In genomic region chr1:132843612-132844011, GRCm38 (mm10) we compare ENCODE assay signal across 13 mouse cellular contexts. TPM values are rescaled to one million over a fixed set of nuclear protein-coding genes. Genes with fewer than 3 reads are reported as not detected.
DNase-seq lines count a peak whose midpoint lies in the region; TF ChIP-seq lines count a peak whose summit lies in the region.
"Had no signal": no experiment of that assay in that cellular context is flagged by ENCODE, and none has a peak within 500 bp of the region (broad histone marks: within the 10 kb centered on the region; RNA-seq: fewer than 3 reads in every experiment).

No protein-coding gene starts in this region.

- no peaks in the 10 kb centered on the region for H3K4me1 ChIP-seq in kidney, adult 2 months (ENCODE audit: control insufficient read depth, insufficient read depth, low read length)
- H3K4me1 ChIP-seq in small intestine, adult 2 months (ENCODE audit: control insufficient read depth, insufficient read depth, insufficient read length, low read length), result no peaks in the 10 kb centered on the region
- H3K4me1 ChIP-seq: liver, embryonic 15.5 days had no signal

- H3K27me3 ChIP-seq in kidney, adult 2 months (replicated peaks; ENCODE audit: control insufficient read depth, insufficient read depth, low read length), result no peaks in the 10 kb centered on the region
- no peaks in the 10 kb centered on the region for H3K27me3 ChIP-seq in small intestine, adult 2 months (ENCODE audit: control insufficient read depth, insufficient read depth, low read length)
- H3K27me3 ChIP-seq: forebrain, embryonic 15.5 days; heart, embryonic 12.5 days; liver, embryonic 15.5 days had no signal

- H3K4me3 ChIP-seq in kidney, adult 2 months (ENCODE audit: insufficient read depth, low read depth, low read length), result no peak overlapping the region
- H3K4me3 ChIP-seq in small intestine, adult 2 months (ENCODE audit: low read depth, low read length), result no peak overlapping the region
- H3K4me3 ChIP-seq: forebrain, embryonic 15.5 days; heart, embryonic 12.5 days; liver, embryonic 15.5 days had no signal

- TF ChIP-seq CTCF in kidney, adult 2 months (conservative IDR thresholded peaks at IDR 0.05; ENCODE audit: insufficient read depth, insufficient read length, low read depth, low read length), result 0 out of 2 replicates have a peak, but pooled peaks have one; percentile 8
- peak; percentile 14; the same call in 1 of the 2 replicates for TF ChIP-seq CTCF in small intestine, adult 2 months (IDR thresholded peaks at IDR 0.05; ENCODE audit: extremely low read depth, insufficient read length, insufficient replicate concordance, low read depth, low read length)

- H3K27ac ChIP-seq in kidney, adult 2 months (ENCODE audit: insufficient read depth, low read depth, low read length), result no peak overlapping the region
- no peak overlapping the region for H3K27ac ChIP-seq in small intestine, adult 2 months (ENCODE audit: insufficient read depth, low read depth, low read length)
- H3K27ac ChIP-seq: forebrain, embryonic 15.5 days; liver, embryonic 15.5 days; macrophage had no signal

- no peaks in the 10 kb centered on the region for H3K36me3 ChIP-seq in kidney, adult 2 months (ENCODE audit: control insufficient read depth, insufficient read depth, low read length)
- no peaks in the 10 kb centered on the region for H3K36me3 ChIP-seq in small intestine, adult 2 months (ENCODE audit: control insufficient read depth, insufficient read depth, low read length)
- H3K36me3 ChIP-seq: forebrain, embryonic 15.5 days; heart, embryonic 12.5 days; liver, embryonic 15.5 days had no signal

- no peak for TF ChIP-seq POLR2A in kidney, adult 2 months (IDR thresholded peaks at IDR 0.05; ENCODE audit: low read depth, low read length)
- no peak for TF ChIP-seq POLR2A in small intestine, adult 2 months (IDR thresholded peaks at IDR 0.05; ENCODE audit: low read depth, low read length)

- DNase-seq in embryo, embryonic 10.5 days (ENCODE audit: low spot score), result peak; percentile 36
- no peak for DNase-seq in embryo, embryonic 10 days (ENCODE audit: low spot score)
- DNase-seq in kidney, adult 2 months, result no peak
- DNase-seq in kidney, adult 8-10 months, result no peak
- DNase-seq in retina, postnatal 1 day, result peak; percentile 17
- DNase-seq in retina, embryonic 14.5 days (ENCODE audit: low spot score), result no peak
- no peak for DNase-seq in adrenal gland, postnatal 10 days

- WGBS in kidney, adult 2 months, result 82% methylated on average over 10 of the region's 10 CpGs
- WGBS in small intestine, adult 2 months, result 80% methylated on average over 10 of the region's 10 CpGs

RNA-seq across cellular contexts. Expression of gene Lrrn2, which starts 36.5 kb away (rescaled TPM):
- polyA plus RNA-seq in kidney, adult 2 months (2012; rRNA removed), result 0.36 and 0.57 TPM in 2 replicates
- 1.1 and 1.4 TPM in 2 replicates for polyA plus RNA-seq in small intestine, adult 2 months (2012; rRNA removed)
- 1 to 10 TPM; 6.9 to 7.1 TPM for total RNA-seq in adrenal gland, postnatal 10 days (2021)
- total RNA-seq: monocyte, adult 5-6 weeks had no signal
- polyA plus RNA-seq: macrophage had no signal

Comparison
In these comparisons a context has a peak if more than half of its experiments do, and no peak if none do; other contexts are left out.
1. DNase-seq: peak in embryo, embryonic 10.5 days (single experiment) and retina, postnatal 1 day (single experiment); none in embryo, embryonic 10 days (single experiment), kidney, adult 2 months (single experiment), kidney, adult 8-10 months (0 of 2), retina, embryonic 14.5 days (single experiment) and adrenal gland, postnatal 10 days (single experiment).